Mouse (Mus musculus) monocyte, adult 5-6 weeks (primary cell): Measurements from ENCODE around the gene Angptl8. TPM values are rescaled to one million over a fixed set of nuclear protein-coding genes. Genes with fewer than 3 reads are reported as not detected.
A peak's percentile ranks its signal among the peaks of the same experiment; 100 is the strongest.
"Not testable (repeated sequence)": the region's sequence is repeated elsewhere in the genome, so short reads cannot be mapped to it uniquely, and the experiment has no call there.

Experiments used
- ATAC-seq: fragments of 153-309, 156-312 bp; replicated peaks from 2 replicates; pipeline ENCODE4 v1.8.0; 2017; ENCODE audit warnings: mild to moderate bottlenecking; ENCODE audit not compliant: low TSS enrichment, insufficient number of reproducible peaks, severe bottlenecking, poor library complexity, low FRiP score
- total RNA-seq: library from RNA; stranded (forward); fragments of 200-1000, 200-491, 200-594 nt; gene quantifications from 3 replicates; pipeline ENCODE4 v1.2.3, GENCODE M21; 2017

Angptl8 gene
- total RNA-seq: not detected in 3 replicates

DNA sequence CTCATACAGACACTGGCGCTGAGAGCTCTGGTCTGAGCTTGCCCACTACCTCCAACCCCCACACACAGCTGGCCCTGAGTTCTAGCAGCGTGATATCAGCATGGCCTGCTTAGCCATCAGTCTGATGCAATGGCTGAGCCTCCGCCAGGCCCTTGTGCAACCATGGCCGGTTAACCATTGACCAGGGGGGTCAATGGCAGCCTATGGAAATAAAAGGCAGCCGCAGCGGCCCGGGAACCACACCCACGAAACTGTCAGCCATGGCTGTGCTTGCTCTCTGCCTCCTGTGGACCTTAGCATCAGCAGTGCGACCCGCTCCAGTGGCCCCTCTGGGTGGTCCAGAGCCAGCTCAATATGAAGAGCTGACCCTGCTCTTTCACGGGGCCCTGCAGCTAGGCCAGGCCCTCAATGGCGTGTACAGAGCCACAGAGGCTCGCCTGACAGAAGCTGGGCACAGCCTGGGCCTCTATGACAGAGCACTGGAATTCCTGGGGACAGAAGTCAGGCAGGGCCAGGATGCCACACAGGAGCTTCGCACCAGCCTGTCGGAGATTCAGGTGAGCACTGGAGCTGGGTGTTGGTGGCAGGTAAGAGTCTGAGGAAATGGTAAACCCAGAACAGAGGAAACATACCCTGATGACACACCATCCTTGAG, at the start of gene Angptl8:
TSS of gene Angptl8 (plus strand) at position 253 of the 655 bp plus-strand sequence.
- ATAC-seq: peak; percentile 37

DNA sequence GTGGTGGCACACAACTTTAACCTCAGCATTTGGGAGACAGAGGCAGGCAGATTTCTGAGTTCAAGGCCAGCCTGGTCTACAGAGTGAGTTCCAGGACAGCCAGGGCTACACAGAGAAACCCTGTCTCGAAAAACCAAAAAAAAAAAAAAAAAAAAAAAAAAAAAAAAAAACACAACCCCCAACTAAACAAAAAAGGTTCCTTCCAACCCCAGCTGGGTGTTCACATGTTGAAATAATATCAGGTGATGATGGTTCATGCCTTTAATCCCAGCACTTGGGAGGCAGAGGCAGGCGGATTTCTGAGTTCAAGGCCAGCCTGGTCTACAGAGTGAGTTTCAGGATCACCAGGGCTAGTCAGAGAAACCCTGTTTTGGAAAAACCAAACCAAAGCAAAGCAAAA, 49.0 kb upstream of the Angptl8 start:
- ATAC-seq: not testable (repeated sequence)

DNA sequence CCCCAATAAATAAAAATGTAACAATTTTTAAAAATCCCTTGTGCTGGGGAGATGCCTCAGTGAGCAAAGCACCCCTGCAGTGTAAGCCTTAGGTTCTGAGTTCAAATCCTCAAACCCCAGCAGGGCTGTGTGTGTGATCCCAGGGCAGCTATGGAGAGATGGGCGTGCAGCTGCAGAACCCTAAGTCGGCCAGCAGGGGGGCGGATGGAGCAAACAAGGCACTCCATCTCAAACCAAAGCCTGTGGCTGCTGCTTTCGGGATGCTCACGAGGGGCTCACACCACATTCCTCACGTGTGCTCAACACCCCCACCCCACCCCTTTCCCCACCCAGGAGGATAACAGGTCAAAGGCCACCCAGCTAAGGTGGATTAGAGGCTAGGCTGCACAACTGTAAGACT, 48.4 kb upstream of the Angptl8 start:
- peak; percentile 84 for ATAC-seq

- no peak for ATAC-seq
Observed at GRCm38 (mm10) chr9:21787654-21788053, 47.7 kb upstream of the Angptl8 start.

DNA sequence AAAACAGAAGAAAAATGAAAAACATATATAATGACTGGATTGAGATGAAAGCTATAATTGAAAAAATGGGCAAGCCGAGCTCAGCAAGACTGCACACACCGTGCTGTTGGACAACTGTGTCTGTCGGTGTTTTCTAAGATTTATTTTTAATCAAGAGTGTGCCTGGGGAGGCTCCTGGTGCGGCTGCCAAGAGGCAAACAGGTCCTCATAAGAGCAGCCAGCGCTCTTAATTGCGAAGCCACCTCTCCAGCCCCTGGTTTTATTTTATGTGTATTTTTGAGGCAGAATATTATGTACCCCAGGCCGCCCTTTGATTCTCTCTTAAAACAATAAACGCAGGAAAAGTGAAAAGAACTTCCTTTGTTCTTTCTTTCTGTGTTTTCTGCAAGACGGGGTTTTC, 47.1 kb upstream of the Angptl8 start:
- ATAC-seq: no peak

- ATAC-seq: no peak
Observed at GRCm38 (mm10) chr9:21791861-21792260, 43.4 kb upstream of the Angptl8 start.

DNA sequence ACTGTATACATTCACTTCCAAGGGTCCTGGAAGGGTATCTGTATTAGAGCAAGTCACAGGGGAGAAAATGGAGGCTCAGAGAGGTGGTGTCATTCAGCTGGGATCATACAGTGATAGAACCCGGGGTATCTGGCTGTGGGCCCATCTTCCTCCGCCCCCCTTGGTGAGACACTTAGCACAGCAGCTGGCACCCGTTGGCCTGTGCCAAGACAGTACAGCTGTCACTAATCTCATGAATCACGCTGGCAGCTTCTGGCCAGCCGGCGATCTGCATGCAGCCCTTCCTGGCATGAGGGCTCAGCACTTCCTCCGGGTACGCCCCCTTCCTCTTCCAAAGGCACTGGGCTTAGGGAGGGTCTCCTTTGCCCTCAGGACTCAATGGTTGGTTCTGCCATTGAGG, 42.7 kb upstream of the Angptl8 start:
- no peak for ATAC-seq

- ATAC-seq: not testable (repeated sequence)
Observed at GRCm38 (mm10) chr9:21793507-21793906, 41.8 kb upstream of the Angptl8 start.

GRCm38 (mm10) chr9:21794344-21794834, 40.9 kb upstream of the Angptl8 start:
- ATAC-seq: no peak

DNA sequence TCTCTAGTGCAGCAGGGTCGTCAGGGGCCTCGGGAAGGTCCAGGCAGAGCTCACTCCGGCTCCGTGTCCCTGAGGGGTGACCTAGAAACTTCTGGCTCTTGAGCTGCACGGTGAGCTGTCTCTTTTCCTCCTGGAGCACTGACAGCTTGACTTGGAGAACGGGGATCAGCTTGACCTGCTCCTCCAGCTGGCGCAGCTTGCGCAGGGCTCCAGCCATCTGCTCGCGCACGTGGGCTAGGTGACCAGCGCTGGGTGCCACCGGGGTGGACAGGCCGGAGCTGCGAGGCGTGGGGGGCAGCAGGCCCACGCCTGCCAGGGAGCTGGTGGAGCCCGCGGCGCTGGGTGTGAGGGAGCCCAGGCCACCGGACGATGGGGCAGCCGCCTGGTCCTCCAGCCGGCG, 40.4 kb upstream of the Angptl8 start:
- no peak for ATAC-seq

DNA sequence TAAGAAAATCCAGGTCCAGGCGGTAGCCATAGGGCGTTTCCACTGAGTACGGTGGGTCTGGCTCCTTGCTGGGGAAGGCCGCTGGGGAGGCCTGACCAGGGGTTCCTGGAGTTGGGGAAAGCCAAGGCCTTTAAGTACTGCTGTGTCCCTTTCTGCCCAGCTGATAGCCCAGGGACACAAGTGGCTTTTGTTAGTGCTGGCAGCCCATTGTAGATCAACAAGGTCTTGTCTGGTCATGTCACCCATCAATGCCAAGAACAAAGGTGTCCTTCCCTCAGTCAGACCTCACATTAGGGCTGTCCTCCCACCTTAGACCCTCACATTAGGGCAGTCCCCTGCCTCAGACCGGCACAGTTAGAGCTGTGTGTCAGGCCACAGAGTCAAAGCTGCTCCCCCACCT, 39.7 kb upstream of the Angptl8 start:
- no peak for ATAC-seq

DNA sequence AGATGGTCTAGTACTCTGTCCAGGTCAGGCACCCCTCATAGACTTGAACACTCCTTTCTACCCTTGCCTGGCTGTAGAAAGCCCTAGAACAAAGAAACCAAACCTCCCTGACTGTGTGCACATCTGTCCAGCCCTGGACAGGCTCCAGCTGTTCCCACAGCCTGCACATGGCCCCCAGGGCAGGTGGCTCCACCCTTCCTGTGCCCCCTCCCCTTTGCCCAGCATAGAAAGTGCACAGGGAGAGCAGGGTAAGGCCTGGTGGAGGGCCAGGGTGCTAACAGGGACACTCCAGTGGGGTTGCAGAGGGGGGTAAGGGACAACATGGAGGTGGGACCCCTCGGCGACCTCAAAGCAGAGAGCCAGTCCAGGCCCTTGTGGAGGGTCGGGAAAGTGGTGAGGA, 39.1 kb upstream of the Angptl8 start:
- no peak for ATAC-seq

- no peak for ATAC-seq
Observed at GRCm38 (mm10) chr9:21796919-21797318, 38.4 kb upstream of the Angptl8 start.

GRCm38 (mm10) chr9:21797921-21798344, 37.4 kb upstream of the Angptl8 start:
- 0 out of 2 replicates have a peak, but pooled peaks have one; percentile 11 for ATAC-seq

GRCm38 (mm10) chr9:21798345-21799009, 36.8 kb upstream of the Angptl8 start, which contains the start of gene Kank2:
TSS of gene Kank2 (minus strand) at chr9:21798744.
- peak; percentile 37; the same call in 1 of the 2 replicates for ATAC-seq

- no peak for ATAC-seq
Observed at GRCm38 (mm10) chr9:21799010-21799350, 36.3 kb upstream of the Angptl8 start.

GRCm38 (mm10) chr9:21801121-21801520, 34.2 kb upstream of the Angptl8 start:
- ATAC-seq: no peak

DNA sequence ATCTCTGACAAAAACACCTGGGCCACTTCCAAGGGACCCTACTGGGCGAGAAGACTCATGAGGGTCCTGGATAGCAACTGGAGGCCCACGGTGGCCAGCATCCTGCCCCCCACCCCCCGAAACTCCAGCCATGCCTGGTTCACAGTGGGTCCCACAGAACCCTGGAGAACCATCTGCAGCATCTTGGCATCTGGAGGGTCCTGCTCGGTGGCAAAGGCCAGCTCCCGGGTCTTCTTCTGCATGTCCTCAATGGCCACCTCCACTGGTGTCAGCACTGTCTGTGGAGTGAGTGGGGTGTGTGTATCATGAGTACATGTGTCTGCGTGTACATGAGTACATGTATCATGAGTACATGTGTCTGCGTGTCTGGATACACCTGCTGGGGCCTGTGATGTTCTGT, 33.7 kb upstream of the Angptl8 start:
- ATAC-seq: no peak

DNA sequence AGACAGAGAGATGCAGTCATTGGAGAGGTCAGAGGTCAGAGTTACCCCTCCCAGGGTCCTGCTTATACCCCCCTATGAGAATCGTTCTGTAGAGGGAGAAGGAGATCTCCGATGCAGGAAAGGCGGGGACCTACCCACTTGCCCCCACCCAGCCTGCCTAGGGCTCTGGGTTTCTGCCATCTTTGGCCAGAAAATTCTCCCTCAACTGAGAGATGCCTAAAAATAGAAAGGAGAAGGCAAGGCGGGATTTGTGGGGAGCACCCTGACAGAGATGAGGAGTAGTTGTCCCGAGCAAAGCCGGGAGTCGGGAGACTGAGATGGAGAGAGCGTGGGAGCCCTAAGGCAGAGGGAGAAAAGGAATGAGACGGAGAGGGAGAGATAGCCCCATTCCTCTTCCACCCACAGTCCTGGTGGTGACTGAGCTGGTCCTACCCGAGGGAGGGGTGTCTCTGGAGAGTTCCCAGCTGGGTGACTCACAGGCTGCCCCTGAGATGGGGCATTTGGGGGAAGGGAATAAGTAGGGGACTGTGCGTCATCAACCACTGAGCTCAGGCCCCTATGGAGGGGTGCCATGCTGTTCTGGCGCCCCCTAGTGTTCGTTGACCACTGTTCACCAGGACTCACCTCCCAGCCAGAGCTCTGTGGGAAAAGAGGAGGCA, 31.2 kb upstream of the Angptl8 start:
- ATAC-seq: peak; percentile 84

GRCm38 (mm10) chr9:21806363-21806762, 28.9 kb upstream of the Angptl8 start:
- ATAC-seq: no peak
